Mouse (Mus musculus) testis, adult 2 months (tissue): Measurements from ENCODE around the gene Nos1ap.

ENCODE experiments used
- CTCF ChIP-seq: fragments of 200-500 bp; IDR thresholded peaks from 2 replicates; pipeline ENCODE4 v1.5.1; 2012; ENCODE audit warnings: low read depth, mild to moderate bottlenecking, inconsistent platforms, low read length, moderate library complexity; ENCODE audit not compliant: control insufficient read depth, insufficient read depth, insufficient replicate concordance
- POLR2A ChIP-seq: fragments of 200-500 bp; IDR thresholded peaks from 2 replicates; pipeline ENCODE4 v1.6.1; 2012; ENCODE audit warnings: low read depth, mild to moderate bottlenecking, inconsistent platforms, low read length, moderate library complexity; ENCODE audit not compliant: control insufficient read depth

DNA sequence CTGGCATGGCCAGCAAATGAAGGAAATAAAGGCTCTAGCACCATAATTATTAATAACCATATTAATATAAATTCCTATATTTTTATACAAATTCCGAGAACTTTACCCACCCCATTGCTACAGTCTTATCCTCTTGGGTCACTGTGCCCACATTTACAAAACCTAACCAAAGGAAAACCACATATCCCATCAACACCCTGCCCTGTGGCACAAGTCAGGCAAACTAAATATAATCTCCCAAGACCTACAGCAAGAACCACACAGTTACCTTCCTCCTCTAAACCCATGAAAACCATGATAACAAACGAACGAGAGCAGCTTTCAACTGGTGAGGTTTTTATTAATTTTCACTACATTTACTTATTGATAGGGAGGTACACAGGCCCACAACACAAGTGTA is 53.3 kb downstream of the Nos1ap start:
- no peak for TF ChIP-seq POLR2A
- no peak for TF ChIP-seq CTCF
